Mouse (Mus musculus) c-Kit-positive CD71-negative TER-119-negative erythroid progenitor cells, embryonic 14.5 days (primary cell): ENCODE data around the gene Ckap2l.

Source experiments
- DNase-seq: peaks from one replicate; pipeline ENCODE4 v3.0.0-alpha.2; 2013; ENCODE audit warnings: low read depth

Gene Ckap2l

GRCm38 (mm10) chr2:129296671-129297588 lies at the start of gene Ckap2l:
Gene Ckap2l (minus strand): TSS chr2:129297212.
- peak; percentile 98 for DNase-seq

GRCm38 (mm10) chr2:129338138-129338621 lies 41.2 kb upstream of the Ckap2l start:
- DNase-seq: no peak

GRCm38 (mm10) chr2:129333471-129333870 lies 36.5 kb upstream of the Ckap2l start:
- DNase-seq: no peak

- DNase-seq: no peak
These were observed 33.5 kb upstream of the Ckap2l start for GRCm38 (mm10) chr2:129330540-129330939.

- DNase-seq: no peak
These were observed 33.0 kb upstream of the Ckap2l start for GRCm38 (mm10) chr2:129330024-129330423.

GRCm38 (mm10) chr2:129328238-129328637 lies 31.2 kb upstream of the Ckap2l start:
- DNase-seq: no peak

- no peak for DNase-seq
These were observed 27.2 kb upstream of the Ckap2l start for GRCm38 (mm10) chr2:129324216-129324615.

GRCm38 (mm10) chr2:129322117-129322635 lies 25.2 kb upstream of the Ckap2l start:
- DNase-seq: no peak

GRCm38 (mm10) chr2:129320033-129320605 lies 23.1 kb upstream of the Ckap2l start:
- DNase-seq: no peak

- no peak for DNase-seq
These were observed 18.8 kb upstream of the Ckap2l start for GRCm38 (mm10) chr2:129315831-129316230.

- DNase-seq: no peak
These were observed 17.9 kb upstream of the Ckap2l start for GRCm38 (mm10) chr2:129314880-129315279.

GRCm38 (mm10) chr2:129313934-129314333 lies 16.9 kb upstream of the Ckap2l start:
- DNase-seq: peak; percentile 25

- no peak for DNase-seq
These were observed 12.8 kb upstream of the Ckap2l start, which contains the start of gene Il1a for GRCm38 (mm10) chr2:129309836-129310235. Gene Il1a (minus strand): TSS chr2:129309972.

- no peak for DNase-seq
These were observed 9.0 kb upstream of the Ckap2l start for GRCm38 (mm10) chr2:129306020-129306419.

- peak; percentile 22 for DNase-seq
These were observed 574 bp upstream of the Ckap2l start for GRCm38 (mm10) chr2:129297589-129297982.

GRCm38 (mm10) chr2:129296086-129296485 lies 926 bp downstream of the Ckap2l start:
- no peak for DNase-seq

GRCm38 (mm10) chr2:129295075-129295474 lies 1.9 kb downstream of the Ckap2l start:
- DNase-seq: no peak

- DNase-seq: no peak
These were observed 23.2 kb downstream of the Ckap2l start for GRCm38 (mm10) chr2:129273823-129274222.

GRCm38 (mm10) chr2:129270621-129271020 lies 26.4 kb downstream of the Ckap2l start:
- no peak for DNase-seq

GRCm38 (mm10) chr2:129269986-129270385 lies 27.0 kb downstream of the Ckap2l start:
- no peak for DNase-seq

- no peak for DNase-seq
These were observed 27.8 kb downstream of the Ckap2l start for GRCm38 (mm10) chr2:129269161-129269643.

- DNase-seq: no peak
These were observed 29.3 kb downstream of the Ckap2l start for GRCm38 (mm10) chr2:129267738-129268137.

GRCm38 (mm10) chr2:129265316-129265715 lies 31.7 kb downstream of the Ckap2l start:
- DNase-seq: no peak
